Mouse (Mus musculus): ENCODE results near the gene Alox12b. TPM values are rescaled to one million over a fixed set of nuclear protein-coding genes. Genes with fewer than 3 reads are reported as not detected.

The Alox12b gene
- polyA plus RNA-seq, 1 experiment from 2014 or later, result 0.06 TPM

DNA sequence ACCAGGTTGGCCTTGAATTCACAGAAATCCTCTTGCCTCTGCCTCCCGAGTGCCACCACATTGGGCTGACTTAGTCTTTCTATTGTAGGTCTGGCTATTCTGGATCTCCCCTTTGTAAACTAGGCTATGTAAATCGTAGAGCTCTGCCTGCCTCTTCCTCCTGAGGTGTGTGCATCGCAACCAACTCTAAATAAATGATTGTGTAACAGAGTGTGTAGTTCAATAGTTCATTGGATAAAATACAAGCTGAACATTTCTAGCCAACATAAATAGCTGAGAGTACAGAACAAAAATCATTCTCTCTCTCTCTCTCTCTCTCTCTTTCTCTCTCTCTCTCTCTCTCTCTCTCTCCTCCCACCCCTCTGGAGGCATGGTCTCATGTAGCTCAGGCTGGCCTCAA lies 42.2 kb upstream of the Alox12b start:
- ATAC-seq (ENCODE audit: low FRiP score) (no peak), DNase-seq (ENCODE audit: low spot score) (no peak)
- H3K9ac ChIP-seq (ENCODE audit: low read depth, low read length), result no peak overlapping the region
- H3K4me2 ChIP-seq (replicated peaks; ENCODE audit: low read depth, low read length), result no peak overlapping the region
- H3K4me1 ChIP-seq (replicated peaks; ENCODE audit: control insufficient read depth, insufficient read depth, low read length), result peaks cover 4% of the 10 kb centered on the region; the same call in 1 of the 2 replicates
- WGBS, result 79% methylated on average over 3 of the region's 3 CpGs
- no peak overlapping the region for H3K4me3 ChIP-seq (ENCODE audit: low read depth, low read length)
- no peak overlapping the region for H3K27ac ChIP-seq (ENCODE audit: low read depth, low read length)
- peaks cover 3% of the 10 kb centered on the region; the same call in 1 of the 2 replicates for H3K27me3 ChIP-seq (ENCODE audit: control insufficient read depth, insufficient read depth, low read length)
- H3K36me3 ChIP-seq (ENCODE audit: control insufficient read depth, insufficient read depth, low read length), result no peaks in the 10 kb centered on the region
- H3K9me3 ChIP-seq (ENCODE audit: control insufficient read depth, low read length), result no peaks in the 10 kb centered on the region

DNA sequence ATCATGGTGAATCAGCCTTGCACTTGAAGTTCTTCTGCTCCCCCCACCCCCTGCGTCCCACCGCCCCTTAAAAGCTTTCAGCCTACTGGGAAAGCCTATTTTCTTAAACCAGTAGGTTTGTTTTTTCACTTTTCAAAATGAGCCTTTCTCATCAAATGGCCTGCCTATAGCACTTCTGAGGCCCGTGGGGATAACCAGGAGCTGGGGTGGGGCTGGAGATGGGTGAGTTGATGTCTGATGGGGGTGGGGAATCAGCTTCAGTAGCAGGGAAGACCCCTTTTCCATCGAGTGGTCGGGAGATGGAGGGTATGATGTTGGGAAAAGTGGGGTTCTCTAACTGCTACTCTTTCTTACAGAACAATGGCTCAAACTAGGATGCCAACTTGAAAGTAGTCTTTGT lies 39.9 kb upstream of the Alox12b start:
- Histone ChIP-seq H3K4me1 (replicated peaks; ENCODE audit: control insufficient read depth, insufficient read depth, low read length) (peaks cover 19% of the 10 kb centered on the region), H3K4me3 (ENCODE audit: low read depth, low read length) (peak overlapping the region; percentile 75; the same call in 1 of the 2 replicates), H3K9me3 (ENCODE audit: control insufficient read depth, low read length) (no peaks in the 10 kb centered on the region), H3K4me2 (replicated peaks; ENCODE audit: low read depth, low read length) (0 out of 2 replicates have a peak overlapping the region, but pooled peaks have one; percentile 14), H3K36me3 (ENCODE audit: control insufficient read depth, insufficient read depth, low read length) (no peaks in the 10 kb centered on the region), H3K27me3 (ENCODE audit: control insufficient read depth, insufficient read depth, low read length) (peaks cover 21% of the 10 kb centered on the region), H3K9ac (ENCODE audit: low read depth, low read length) (no peak overlapping the region), H3K27ac (ENCODE audit: low read depth, low read length) (no peak overlapping the region)
- ATAC-seq (ENCODE audit: low FRiP score) (no peak), DNase-seq (ENCODE audit: low spot score) (no peak)
- WGBS, result 53% methylated on average over 5 of the region's 5 CpGs

DNA sequence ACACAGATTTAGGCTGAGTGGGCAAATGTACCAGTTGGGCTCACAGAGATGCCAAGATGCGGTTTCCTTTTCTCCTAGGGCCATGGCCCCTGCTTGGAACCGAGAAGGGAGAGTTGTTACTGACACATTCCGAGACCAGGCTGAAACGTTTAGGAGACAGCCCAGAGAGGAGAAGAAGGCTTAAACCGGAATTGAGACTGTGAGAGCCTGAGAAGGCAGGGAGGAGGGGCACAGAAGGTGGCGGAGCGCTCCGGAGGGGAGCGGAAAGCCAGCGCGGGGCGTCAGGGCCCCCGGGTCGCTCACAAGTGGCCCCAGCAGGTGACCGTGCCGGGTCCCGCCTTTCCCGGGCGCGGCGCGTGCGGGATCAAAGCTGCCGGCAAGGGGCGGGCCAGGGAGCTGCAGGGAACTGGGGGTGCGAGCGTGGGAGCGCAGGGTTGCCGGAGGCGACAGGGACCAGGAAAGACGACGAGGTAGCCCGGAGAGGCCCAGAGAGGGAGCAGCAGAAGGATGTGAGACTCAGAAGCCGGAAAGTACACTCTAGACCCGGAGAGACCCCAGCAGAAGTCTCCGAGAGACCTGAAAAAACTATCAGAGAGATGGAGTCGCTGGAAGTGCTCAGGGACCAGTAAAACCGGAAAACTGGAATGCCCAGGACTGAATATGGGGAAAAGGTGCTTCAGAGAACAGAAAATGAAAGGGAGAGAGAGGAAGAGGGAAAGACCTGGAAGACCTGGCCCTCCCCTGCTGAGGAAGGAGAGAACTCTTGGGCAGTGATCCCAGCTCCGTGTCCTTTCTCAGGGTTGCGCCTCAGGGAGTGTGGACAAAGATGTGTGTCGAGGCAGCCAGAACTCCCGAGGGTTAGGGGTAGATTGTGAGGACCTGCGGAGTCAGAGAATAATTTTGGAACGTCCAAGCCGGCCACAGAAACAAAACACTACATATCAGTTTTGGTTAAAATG lies 38.8 kb upstream of the Alox12b start:
- Histone ChIP-seq H3K9me3 (ENCODE audit: control insufficient read depth, low read length) (no peaks in the 10 kb centered on the region), H3K27ac (ENCODE audit: low read depth, low read length) (no peak overlapping the region; the same call in 1 of the 2 replicates), H3K4me2 (replicated peaks; ENCODE audit: low read depth, low read length) (peak overlapping the region; percentile 98), H3K4me1 (replicated peaks; ENCODE audit: control insufficient read depth, insufficient read depth, low read length) (peaks cover 21% of the 10 kb centered on the region), H3K9ac (ENCODE audit: low read depth, low read length) (peak overlapping the region; percentile 71), H3K27me3 (ENCODE audit: control insufficient read depth, insufficient read depth, low read length) (peaks cover 23% of the 10 kb centered on the region), H3K4me3 (ENCODE audit: low read depth, low read length) (peak overlapping the region; percentile 75), H3K36me3 (ENCODE audit: control insufficient read depth, insufficient read depth, low read length) (no peaks in the 10 kb centered on the region)
- WGBS, result under 1% methylated on average over 45 of the region's 45 CpGs
- DNase-seq (ENCODE audit: low spot score), result peak; percentile 74
- no peak for ATAC-seq (ENCODE audit: low FRiP score)

DNA sequence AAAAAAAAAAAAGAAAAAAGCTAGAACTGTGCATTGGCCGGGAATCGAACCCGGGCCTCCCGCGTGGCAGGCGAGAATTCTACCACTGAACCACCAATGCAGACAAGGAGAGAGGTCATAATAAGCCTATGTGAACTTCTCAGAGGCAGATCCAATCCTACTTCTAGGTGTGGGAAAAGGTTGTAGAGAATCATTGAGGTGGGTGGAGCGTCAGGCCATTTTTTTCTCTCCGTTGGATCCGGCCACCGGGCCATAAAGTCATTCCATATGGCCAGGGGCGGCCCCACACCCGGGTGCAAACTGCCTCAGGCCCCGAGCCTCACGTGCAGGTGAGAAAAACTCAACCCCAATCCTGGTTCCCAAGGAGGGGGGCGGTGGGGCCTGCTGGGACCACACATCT lies 38.0 kb upstream of the Alox12b start:
- Histone ChIP-seq H3K4me1 (replicated peaks; ENCODE audit: control insufficient read depth, insufficient read depth, low read length) (peaks cover 21% of the 10 kb centered on the region), H3K9me3 (ENCODE audit: control insufficient read depth, low read length) (no peaks in the 10 kb centered on the region), H3K27ac (ENCODE audit: low read depth, low read length) (no peak overlapping the region), H3K4me2 (replicated peaks; ENCODE audit: low read depth, low read length) (peak overlapping the region; percentile 98), H3K4me3 (ENCODE audit: low read depth, low read length) (peak overlapping the region; percentile 75), H3K9ac (ENCODE audit: low read depth, low read length) (no peak overlapping the region), H3K27me3 (ENCODE audit: control insufficient read depth, insufficient read depth, low read length) (peaks cover 23% of the 10 kb centered on the region), H3K36me3 (ENCODE audit: control insufficient read depth, insufficient read depth, low read length) (no peaks in the 10 kb centered on the region)
- under 1% methylated on average over 15 of the region's 15 CpGs for WGBS
- DNase-seq (ENCODE audit: low spot score), result peak; percentile 91
- no peak for ATAC-seq (ENCODE audit: low FRiP score)

DNA sequence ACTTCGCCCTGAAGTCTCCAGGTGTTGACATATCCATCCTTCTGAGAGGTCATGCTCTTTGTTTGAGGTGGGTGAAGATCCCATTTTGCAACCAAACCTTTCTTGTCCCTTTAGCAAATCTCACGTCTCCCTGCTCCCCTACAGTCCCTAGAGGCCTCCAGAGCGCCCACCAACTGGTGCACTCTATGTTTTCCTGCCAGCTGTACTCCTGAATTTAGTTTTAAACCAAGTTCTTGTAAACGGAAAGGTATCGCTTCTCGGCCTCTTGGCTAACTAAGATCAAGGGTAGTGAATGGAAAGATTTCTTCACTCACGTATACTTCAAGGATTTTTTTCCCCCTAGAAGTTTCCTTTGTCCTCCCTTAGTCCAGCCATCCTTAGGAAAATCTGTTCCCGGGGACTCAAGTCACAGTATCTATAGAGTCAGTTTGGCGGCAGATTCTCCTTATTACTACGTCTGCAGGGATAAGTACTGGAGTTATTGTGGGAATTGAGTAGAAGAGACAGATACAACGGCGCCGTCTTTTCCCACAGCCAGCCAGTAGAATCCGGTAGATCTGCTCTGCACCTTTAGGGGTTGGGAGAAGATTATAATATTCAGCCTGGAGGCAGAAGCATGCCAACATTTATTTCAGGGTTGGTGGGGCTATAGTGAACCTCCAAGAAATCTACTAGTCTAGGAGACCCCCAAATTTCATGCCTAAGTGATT lies 37.2 kb upstream of the Alox12b start:
- H3K4me3 ChIP-seq (ENCODE audit: low read depth, low read length), result peak overlapping the region; percentile 78; the same call in 1 of the 2 replicates
- WGBS, result 26% methylated on average over 14 of the region's 14 CpGs
- no peaks in the 10 kb centered on the region for H3K36me3 ChIP-seq (ENCODE audit: control insufficient read depth, insufficient read depth, low read length)
- peak overlapping the region; percentile 97 for H3K4me2 ChIP-seq (replicated peaks; ENCODE audit: low read depth, low read length)
- H3K27ac ChIP-seq (ENCODE audit: low read depth, low read length), result no peak overlapping the region
- no peak for ATAC-seq (ENCODE audit: low FRiP score)
- no peaks in the 10 kb centered on the region for H3K9me3 ChIP-seq (ENCODE audit: control insufficient read depth, low read length)
- H3K4me1 ChIP-seq (replicated peaks; ENCODE audit: control insufficient read depth, insufficient read depth, low read length), result peaks cover 21% of the 10 kb centered on the region
- peak; percentile 20 for DNase-seq (ENCODE audit: low spot score)
- H3K27me3 ChIP-seq (ENCODE audit: control insufficient read depth, insufficient read depth, low read length), result peaks cover 23% of the 10 kb centered on the region
- H3K9ac ChIP-seq (ENCODE audit: low read depth, low read length), result no peak overlapping the region

DNA sequence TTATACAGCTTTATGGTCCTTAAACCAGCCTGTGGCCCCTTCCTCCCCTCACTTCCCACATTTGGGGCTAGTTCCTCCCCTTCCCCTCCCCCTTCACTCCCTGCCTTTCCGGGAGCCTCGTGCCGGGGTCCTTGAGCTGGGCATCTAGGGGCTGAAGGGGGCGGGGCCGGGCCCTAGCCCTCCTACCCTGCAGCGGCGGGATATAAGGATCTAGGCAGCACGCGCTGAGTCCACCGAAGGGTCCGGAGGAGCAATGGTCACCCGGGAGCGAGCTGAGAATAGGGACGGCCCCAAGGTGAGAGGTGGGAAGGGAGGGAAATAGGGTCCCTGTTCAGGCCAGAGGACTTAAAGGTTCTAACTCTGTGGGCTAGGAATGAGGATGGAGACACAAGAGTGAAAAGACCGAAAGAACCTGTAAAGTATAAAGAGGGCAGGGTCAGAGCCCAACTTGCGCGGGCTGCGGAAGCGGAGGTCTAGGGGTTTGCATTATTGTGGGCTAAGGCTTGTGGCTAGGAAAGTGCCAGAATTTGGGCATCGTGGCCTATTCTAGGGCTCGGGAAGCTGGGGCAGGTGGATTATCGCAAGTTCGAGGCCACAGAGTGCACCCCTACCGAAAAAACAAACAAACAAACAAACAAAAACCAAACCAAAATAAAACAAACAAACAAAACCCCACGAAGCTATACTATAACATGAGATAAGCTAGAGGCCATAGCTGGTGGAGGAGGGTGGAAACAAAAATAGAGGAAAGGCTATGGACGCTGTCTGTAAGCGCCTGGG lies 36.4 kb upstream of the Alox12b start, which contains the start of gene Hes7:
TSS of gene Hes7 (plus strand) at position 184 of the 780 bp plus-strand sequence.
- H3K27ac ChIP-seq (ENCODE audit: low read depth, low read length), result no peak within 1 kb of the TSS
- peak within 1 kb of the TSS; percentile 97 for H3K4me2 ChIP-seq (replicated peaks; ENCODE audit: low read depth, low read length)
- H3K4me1 ChIP-seq (replicated peaks; ENCODE audit: control insufficient read depth, insufficient read depth, low read length), result peaks cover 21% of the 10 kb centered on the region
- H3K36me3 ChIP-seq (ENCODE audit: control insufficient read depth, insufficient read depth, low read length), result no peaks in the 10 kb centered on the region
- peak within 1 kb of the TSS; percentile 61 for H3K9ac ChIP-seq (ENCODE audit: low read depth, low read length)
- peak within 1 kb of the TSS; percentile 78 for H3K4me3 ChIP-seq (ENCODE audit: low read depth, low read length)
- 2% methylated on average over 27 of the region's 27 CpGs for WGBS
- peak; percentile 64 for DNase-seq (ENCODE audit: low spot score)
- no peaks in the 10 kb centered on the region for H3K9me3 ChIP-seq (ENCODE audit: control insufficient read depth, low read length)
- ATAC-seq (ENCODE audit: low FRiP score), result no peak
- H3K27me3 ChIP-seq (ENCODE audit: control insufficient read depth, insufficient read depth, low read length), result peaks cover 23% of the 10 kb centered on the region

DNA sequence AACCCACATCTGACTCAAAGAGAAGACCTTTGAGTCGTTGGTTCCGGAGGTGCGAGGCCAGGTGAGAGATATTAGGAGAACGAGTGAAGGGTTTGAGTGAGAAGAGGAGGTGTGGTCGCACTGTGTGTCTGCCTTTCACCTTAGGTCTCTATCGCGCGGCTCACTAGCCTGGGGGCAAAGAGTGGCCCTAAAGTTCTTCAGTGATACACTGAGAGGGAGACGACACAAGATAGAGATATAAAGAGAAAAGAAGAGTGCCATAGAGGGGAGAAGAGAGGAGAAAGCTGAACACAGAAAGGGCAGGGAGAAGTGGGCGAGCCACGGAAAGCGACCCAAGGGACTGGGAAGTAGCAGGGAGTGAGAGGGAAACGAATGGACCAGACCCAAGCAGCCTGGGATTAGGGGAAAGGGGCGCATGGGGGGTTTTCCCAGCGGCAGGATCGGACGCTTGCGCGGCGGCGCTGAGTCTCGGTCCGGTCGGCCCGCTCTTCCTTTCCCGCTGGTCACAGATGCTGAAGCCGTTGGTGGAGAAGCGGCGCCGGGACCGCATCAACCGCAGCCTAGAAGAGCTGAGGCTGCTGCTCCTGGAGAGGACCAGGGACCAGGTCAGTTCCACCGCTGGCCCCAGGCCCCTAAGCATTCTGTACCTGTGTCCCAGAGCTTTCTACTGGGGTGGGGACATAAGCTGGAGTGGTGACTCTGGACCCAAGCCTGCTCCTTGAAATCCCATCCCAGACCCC lies 35.6 kb upstream of the Alox12b start:
- no peaks in the 10 kb centered on the region for H3K36me3 ChIP-seq (ENCODE audit: control insufficient read depth, insufficient read depth, low read length)
- peak overlapping the region; percentile 61 for H3K9ac ChIP-seq (ENCODE audit: low read depth, low read length)
- peaks cover 23% of the 10 kb centered on the region for H3K4me1 ChIP-seq (replicated peaks; ENCODE audit: control insufficient read depth, insufficient read depth, low read length)
- 2% methylated on average over 33 of the region's 33 CpGs for WGBS
- H3K27me3 ChIP-seq (ENCODE audit: control insufficient read depth, insufficient read depth, low read length), result peaks cover 23% of the 10 kb centered on the region
- ATAC-seq (ENCODE audit: low FRiP score) (no peak), DNase-seq (ENCODE audit: low spot score) (peak; percentile 61)
- H3K27ac ChIP-seq (ENCODE audit: low read depth, low read length), result no peak overlapping the region
- peak overlapping the region; percentile 78 for H3K4me3 ChIP-seq (ENCODE audit: low read depth, low read length)
- no peaks in the 10 kb centered on the region for H3K9me3 ChIP-seq (ENCODE audit: control insufficient read depth, low read length)
- H3K4me2 ChIP-seq (replicated peaks; ENCODE audit: low read depth, low read length), result peak overlapping the region; percentile 97
